Mouse (Mus musculus) G1E (cell line): ENCODE data around the gene Nosip.

ENCODE experiments used
- CTCF ChIP-seq: IDR thresholded peaks from 2 replicates; pipeline ENCODE4 v1.5.1; 2012; ENCODE audit warnings: low read depth, low read length, inconsistent platforms, mixed read lengths
- GATA1 ChIP-seq: IDR thresholded peaks from 2 replicates; pipeline ENCODE4 v1.6.1; 2012; ENCODE audit warnings: borderline replicate concordance, low read length, inconsistent platforms, mixed read lengths
- GATA2 ChIP-seq: IDR thresholded peaks from 2 replicates; pipeline ENCODE4 v1.6.1; 2012; ENCODE audit warnings: low read depth, low read length, inconsistent platforms, borderline replicate concordance
- POLR2AphosphoS5 ChIP-seq: IDR thresholded peaks from 2 replicates; pipeline ENCODE4 v1.6.1; 2012; ENCODE audit warnings: low read depth, low read length, inconsistent platforms; ENCODE audit not compliant: insufficient replicate concordance
- TAL1 ChIP-seq: conservative IDR thresholded peaks from 2 replicates; pipeline ENCODE4 v1.6.1; 2012; ENCODE audit warnings: low read depth, low read length, inconsistent platforms, mixed read lengths

DNA sequence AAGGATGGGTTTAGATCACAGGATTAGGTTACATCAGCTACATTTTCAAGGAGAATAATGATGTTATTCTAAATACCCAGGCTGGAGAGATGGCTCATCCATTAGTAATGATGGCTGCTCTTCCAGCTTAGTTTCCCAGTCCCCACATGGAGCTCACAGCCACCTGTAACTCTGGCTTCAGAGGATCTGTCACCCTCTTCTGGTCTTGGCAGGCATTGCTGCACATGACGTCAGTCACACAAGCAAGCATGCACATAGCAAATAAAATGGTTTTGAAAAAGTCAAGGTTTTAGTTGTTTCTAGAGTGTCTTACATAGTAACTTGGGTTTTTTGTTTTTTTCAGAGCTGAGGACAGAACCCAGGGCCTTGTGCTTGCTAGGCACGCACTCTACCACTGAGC is 10.0 kb downstream of the Nosip start:
- TF ChIP-seq CTCF = peak; percentile 32; the same call in 1 of the 2 replicates
- no peak for TF ChIP-seq GATA1
- no peak for TF ChIP-seq TAL1
- TF ChIP-seq POLR2AphosphoS5 = no peak
- TF ChIP-seq GATA2 = no peak
